Mouse (Mus musculus): Measurements from ENCODE around the gene Cerk.

Cerk gene

GRCm38 (mm10) chr15:86090578-86090977, 95.4 kb downstream of the Cerk start:
- in situ Hi-C loops (cut with MboI), result no loop called here

GRCm38 (mm10) chr15:86089991-86090529, 95.9 kb downstream of the Cerk start:
- in situ Hi-C loops (cut with MboI), result no loop called here

All from mature B cell (primary cell).